Mouse (Mus musculus) mouse embryonic stem cell (cell line): Measurements from ENCODE around the gene Acsbg2.
"Not testable (repeated sequence)": the region's sequence is repeated elsewhere in the genome, so short reads cannot be mapped to it uniquely, and the experiment has no call there.

Source experiments
- in situ Hi-C, 2 experiments: fragments of 300-500 bp; cut with MboI; formaldehyde crosslinking; loops; 1 replicate in 1 of 2; 3 replicates in 1 of 2; pipeline ENCODE4 v1.14.3; 2019 to 2020; ENCODE audit warnings: low sequenced_read_pairs in 2 of 2, low pct_unique_long_range_greater_than_20kb in 1 of 2, mixed read lengths in 1 of 2; ENCODE audit not compliant: unreplicated experiment in 1 of 2

The Acsbg2 gene

DNA sequence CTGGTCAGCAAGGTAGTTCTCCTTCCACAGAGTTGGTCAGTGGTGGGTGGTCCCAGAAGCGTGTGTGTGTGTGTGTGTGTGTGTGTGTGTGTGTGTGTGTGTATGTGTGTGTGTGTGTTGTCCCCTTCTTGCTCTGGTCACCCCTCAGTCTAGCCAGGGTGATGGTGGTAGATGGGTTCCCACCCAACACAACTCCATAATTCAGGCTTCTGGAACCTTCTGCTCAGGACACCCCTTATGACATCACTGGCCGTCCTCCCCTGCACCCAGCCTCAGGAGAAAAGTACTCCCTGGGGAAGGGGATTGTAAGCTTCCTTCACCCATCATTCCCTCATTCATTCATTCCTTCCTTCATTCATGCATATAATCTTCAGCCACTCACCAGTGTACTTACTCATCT lies at the start of gene Acsbg2:
Gene Acsbg2 (minus strand): TSS at position 211 of the 400 bp plus-strand sequence.
- in situ Hi-C loops = no loop called here

DNA sequence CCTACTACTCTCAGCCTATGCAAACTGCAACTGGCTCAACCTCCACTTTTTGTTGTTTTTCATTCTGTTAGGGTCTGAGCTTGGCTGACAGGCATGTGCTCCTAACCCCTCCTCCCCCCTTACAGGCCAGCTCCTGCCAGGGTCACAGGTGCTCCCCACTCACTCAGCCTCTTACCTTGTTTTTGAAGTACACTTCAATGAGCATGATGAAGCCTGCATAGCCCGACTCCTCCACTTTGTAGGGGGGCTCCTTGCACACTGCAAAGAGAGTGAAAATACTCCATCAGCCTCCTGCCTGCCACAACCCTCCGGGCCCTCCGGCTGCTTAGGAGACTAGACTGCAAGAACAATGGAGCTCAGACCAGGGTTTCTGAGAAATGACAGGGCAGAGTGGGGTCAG lies 45.5 kb upstream of the Acsbg2 start:
- in situ Hi-C loops = no loop called here

DNA sequence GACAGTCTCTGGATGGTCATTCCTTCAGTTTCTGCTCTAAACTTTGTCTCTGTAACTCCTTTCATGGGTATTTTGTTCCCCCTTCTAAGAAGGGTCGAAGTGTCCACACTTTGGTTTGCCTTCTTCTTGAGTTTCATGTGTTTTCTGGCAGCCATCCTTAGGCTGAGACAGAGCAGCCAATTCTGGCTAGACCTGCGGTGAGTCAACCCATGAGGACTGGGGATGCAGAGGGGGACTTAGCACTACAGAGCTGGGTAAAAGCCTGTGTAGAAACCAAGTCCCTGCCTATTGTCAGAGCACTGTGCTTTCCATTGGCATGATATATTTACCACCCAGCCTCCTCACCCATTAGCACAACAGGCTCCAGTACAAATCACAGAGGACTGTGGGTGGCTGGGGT lies 42.9 kb upstream of the Acsbg2 start:
- in situ Hi-C loops = no loop called here

DNA sequence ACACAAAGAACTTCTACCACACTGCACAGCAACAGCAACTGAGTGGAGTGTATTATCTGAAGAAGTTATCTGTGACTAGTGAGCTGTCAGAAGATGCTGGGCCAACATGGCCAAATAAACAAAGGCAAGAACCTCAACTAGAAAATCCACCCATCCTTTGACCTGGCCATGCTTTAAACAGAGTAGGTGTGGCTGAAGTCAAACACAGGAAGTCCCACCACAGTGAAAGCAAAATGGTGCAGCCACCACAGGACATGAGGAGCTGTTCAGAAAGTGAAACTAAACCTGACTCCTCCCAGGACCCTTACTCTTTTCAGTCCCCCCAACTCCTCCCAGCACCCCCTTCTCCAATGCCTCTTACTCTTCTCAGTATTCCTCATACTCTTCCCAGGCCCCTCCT lies 39.2 kb upstream of the Acsbg2 start:
- in situ Hi-C loops = no loop called here

DNA sequence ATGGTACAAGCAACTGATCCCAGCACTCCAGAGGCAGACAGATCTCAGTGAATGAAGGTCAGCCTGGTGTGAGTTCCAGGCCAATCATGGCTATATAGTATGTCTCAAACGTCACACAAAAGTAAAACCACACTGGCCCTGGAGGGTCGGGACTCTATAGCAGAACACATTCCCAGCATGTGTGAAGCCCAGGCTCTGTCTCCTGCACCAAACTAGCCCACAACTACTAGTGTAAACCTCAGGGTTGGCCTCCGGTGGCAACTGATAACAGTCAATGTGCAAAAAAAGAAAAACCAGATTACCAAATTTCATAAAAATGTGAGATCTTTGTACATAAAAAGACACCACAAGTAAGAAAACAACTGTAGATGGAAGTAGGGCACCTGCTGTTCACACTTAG lies 38.8 kb upstream of the Acsbg2 start:
- in situ Hi-C loops = no loop called here

DNA sequence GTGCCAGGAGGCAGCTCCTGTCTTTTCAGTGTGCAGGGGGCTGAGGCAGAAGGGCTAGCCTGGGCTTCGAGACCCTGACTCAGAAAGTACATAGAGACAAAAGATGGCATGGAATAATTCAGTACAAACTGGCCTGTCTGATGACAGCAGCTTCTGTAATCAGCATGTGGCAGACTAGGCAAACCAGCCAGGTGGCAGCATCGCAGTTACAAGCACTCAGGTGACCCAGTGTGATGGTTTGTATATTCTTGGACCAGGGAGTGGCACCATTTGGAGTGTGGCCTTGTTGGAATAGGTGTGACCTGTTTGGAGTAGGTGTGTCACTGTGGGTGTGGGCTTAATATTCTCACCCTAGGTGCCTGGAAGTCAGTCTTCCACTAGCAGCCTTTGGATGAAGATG lies 35.5 kb upstream of the Acsbg2 start:
- in situ Hi-C loops = not testable (repeated sequence)

DNA sequence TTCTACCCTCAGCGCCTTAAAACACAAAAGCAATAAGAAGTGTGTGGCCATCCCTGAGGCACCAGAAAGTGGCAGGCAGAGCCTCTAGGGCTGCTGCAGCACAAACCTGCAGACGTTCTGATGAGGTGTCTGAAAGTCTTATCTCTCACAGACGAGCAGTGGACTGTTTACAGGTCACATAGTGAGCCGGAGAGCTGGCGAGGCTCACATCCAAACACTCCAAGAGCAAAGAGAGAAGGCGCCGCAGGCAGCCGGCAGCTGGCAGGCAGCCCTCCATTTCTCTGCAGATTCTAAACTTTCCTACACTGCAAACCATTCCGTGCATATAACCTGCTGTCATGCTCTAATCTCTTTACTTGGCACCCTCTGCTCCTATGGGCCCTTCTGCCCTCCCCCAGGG lies 33.6 kb upstream of the Acsbg2 start:
- in situ Hi-C loops = no loop called here

DNA sequence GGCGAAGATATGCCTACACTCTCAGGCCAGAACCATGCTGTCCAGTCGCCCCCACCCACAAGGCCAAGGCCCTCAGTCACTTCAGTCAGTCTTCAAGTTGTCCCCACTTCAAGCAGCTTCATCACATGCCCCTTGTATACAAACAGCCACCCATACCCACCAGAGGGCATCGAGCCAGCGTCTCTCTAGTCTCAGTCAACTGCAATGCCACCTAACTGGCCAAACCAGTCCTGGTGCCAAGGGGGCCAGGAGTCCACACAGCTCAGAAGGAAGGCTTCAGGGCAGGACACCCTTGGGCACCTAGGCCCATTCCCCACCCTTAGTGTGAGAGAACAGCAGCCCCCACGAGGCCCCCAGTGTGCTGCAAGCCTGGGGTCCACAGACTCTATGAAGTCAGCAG lies 32.8 kb upstream of the Acsbg2 start:
- in situ Hi-C loops = no loop called here

DNA sequence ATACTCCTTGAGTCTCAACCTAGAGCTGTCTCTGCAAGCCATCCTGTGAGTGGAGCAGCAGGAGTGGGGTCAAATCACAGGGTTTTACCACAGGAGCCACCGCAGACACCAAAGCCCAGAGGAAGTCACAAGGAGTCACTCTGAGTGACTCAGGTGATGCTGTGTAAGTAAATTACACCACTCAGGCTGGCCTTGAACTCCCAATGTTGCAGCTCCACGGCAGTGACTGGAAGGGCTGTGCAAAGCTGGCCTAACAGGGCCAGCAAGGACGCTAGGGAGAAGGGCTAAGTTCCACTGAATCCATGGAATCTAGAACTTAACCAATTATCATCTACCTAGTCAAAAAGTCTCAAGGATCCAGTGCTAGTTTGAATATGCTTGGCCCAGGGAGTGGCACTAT lies 31.9 kb upstream of the Acsbg2 start:
- in situ Hi-C loops = no loop called here

DNA sequence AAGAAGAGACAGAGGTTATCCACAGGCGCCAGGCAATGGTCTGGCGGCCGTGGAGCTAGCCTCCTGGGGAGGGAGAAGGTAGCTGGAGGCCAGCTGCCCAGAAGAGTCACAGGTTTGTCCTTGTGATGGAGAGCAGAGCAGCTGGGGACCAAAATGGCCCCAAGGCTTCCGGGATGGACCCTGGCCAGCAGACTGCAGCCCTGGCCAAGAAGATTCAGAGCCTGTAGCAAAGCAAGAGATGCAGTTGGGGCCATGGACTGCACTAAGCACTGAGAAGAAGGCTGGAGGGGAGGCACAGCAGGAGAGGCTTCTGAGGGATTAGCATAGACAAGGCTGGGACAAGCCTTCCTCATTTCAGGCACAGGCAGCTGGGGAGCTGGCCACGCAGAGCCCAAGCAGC lies 28.5 kb upstream of the Acsbg2 start:
- in situ Hi-C loops = no loop called here

DNA sequence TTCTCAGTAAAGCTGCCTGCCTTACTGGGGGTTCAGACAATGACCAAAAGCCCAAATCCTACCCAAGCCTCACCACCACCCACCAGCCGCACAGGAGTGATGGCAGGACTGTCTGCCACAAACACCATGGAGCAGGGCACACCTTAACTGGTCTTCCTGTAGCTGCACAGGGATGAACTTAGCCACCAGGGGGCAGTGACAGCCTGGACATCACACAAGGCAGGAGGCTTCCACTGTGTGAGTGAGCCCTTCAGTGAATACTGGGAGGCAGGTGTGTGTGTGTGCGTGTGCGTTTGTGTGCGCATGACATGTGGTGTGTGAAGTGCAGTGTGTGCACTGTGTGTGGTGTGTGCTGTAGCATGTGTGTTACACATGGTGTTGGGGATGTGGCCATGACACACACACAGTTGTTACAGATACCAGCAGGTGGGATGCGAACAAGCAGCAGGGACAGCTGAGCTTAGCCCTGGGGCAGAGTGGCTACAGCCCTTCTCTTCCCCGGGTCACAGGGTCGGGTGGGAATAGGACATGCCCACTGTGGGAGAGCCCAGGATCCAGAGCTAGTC lies 23.5 kb upstream of the Acsbg2 start:
- in situ Hi-C loops = no loop called here

DNA sequence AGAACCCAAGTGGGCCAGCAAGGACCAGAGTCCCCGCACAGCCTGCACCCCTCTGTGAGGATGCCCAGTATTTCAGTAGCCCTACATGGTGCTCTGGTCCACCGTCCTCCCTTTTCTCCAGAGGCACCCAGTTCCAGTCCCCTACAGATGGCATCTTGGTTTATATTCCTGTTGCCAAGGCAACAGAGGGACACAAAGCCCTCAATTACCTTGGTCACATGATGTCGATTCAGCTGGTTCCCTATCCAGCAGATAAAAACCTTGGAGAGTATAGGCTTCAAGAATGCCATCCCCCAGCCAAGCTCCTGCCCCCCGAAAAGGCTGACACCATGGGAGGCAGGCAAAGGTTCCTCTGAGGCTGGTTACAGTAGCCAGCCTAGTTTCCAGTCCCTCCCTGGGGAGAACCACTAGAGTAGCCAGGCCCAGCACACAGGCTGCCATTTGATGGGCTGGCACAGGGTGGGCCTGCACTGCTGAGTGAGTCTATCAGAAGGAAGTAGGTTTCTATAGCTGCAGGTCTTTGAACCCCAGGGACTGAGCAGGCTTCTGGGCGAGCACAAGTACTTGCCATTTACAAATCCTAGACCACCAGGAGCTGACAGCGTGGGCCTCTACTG lies 22.4 kb upstream of the Acsbg2 start:
- in situ Hi-C loops = no loop called here

DNA sequence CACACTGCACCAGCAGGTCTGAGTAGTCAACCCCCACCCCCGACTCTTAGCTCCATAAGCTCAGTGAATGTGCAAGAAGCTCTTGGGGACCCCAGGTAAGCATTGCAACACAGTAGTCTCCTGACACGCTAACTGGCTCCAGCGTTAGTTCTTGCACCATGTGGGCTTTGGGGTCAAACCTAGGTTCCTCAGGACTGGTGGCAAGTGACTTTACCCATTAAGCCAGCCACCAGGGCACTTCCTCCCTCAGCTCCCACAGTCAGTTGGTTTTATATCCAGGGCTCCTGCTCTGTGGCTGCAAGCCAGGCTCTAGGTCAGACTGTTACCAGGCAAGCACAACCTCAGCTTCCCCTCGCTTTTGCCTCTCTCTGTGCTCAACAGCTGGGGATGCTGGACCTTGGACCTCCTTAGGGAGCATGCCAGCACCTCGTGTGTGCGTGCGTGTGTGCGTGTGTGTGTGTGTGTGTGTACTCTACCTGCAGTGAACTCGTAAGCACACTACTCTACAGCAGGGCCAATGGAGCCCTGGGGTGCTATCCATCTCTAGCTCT lies 21.2 kb upstream of the Acsbg2 start:
- in situ Hi-C loops = no loop called here

DNA sequence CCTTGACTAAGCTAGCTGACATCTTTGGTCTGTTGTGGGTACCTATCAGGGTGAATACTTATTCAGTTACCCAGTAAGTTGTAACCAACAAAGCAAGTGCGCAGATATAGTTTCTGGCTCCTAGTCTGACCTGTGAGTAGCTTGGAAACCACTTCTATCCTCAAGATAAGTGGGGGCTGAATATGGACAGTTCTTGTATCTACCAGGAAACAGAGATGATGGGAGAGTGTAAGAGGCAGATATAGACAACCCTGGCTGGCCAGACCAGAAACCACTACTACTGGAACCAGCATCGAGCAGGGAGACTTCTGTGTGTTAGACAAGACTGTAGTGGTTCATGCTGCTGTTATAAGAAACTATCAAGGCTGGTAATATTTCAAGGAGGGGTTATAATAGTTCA lies 15.8 kb upstream of the Acsbg2 start:
- in situ Hi-C loops = no loop called here

DNA sequence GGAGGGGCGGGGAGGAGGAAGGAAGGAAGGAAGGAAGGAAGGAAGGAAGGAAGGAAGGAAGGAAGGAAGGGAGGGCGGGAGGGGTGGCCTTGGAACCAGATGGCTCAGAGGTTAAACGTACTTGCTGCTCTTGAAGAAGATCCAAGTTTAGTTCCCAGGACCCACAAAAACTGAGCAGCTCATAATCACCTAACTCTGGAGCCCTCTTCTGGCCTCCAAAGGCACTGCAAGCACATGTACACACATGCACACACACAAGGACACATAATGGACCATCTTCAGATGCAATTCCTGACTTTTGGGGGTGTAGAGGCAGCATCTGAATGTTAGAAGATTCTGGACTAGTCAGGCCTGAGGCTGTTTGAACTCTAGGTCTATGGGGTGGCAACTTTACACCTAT lies 13.8 kb upstream of the Acsbg2 start:
- in situ Hi-C loops = no loop called here

DNA sequence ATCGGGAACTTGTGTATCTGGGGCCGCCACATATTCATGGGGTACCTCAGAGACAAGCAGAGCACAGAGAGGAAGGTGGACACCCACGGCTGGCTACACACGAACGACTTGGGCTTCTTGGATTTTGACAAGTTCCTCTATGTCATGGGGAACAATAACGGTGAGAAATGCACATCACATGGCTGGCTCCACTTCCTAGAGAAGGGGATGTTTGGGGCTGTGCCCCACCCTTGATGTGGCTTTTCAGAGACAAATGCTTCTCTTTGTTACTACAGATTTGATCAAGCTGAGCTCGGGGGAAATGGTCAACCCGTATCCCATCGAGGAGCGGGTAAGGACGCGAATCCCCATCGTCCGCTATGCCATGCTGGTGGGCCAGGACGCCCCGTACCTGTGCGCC lies 10.6 kb upstream of the Acsbg2 start:
- in situ Hi-C loops = no loop called here

DNA sequence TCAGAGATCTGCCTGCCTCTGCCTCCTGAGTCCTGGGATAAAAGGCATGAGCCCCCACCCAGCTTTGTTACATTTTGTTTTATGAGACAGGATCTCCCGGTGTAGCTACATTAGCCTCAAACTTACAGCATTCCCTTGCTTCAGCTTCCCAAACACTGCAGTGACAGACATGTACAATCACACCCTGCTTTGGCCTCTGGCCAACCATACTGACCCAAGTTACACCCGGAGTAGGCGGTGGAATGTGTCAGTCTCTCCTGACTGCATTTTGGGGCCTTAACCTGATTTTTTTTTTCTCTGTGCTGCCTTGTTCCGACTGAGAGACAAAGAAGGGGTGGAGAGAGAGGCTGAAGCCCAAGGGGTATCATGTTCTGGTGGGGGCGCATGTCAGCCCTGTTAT lies 10.1 kb upstream of the Acsbg2 start:
- in situ Hi-C loops = no loop called here

DNA sequence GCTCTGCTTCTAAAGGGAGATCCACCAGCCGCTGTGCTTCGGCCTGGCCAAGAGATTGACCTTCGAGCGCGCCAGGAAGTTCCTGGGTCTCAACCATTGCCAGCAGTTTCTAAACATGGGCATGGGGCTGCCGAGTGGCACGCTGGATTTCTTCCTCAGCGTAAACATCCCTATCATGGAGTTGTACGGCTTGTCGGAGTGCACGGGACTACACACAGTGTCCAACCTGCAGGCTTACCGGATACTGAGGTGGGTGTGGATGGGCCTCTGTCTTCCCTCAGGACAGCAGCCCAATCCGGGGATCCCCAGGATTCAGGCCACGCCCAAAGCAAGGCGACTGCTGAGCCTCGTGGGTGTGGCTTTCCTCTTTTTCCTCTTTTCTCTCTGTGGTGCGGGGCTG lies 9.4 kb upstream of the Acsbg2 start:
- in situ Hi-C loops = no loop called here

DNA sequence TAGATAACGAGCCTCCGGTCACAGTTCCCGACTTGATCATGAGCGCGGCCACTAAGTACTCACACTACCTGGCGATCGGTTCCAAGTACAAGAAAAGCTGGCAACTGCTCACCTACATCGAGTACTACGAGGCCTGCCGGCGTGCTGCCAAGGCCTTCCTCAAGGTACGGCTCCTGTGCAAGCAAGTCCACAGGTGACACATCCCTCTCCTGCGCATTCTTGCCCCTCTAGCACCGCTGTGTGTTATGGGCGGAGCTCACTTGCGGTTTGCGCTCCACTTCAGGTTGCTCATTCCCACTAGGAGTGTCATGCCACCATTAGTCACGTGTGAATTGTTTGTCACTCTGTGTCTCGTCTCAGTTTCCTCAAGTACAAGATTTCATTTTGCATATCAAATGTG lies 3.2 kb upstream of the Acsbg2 start:
- in situ Hi-C loops = no loop called here

DNA sequence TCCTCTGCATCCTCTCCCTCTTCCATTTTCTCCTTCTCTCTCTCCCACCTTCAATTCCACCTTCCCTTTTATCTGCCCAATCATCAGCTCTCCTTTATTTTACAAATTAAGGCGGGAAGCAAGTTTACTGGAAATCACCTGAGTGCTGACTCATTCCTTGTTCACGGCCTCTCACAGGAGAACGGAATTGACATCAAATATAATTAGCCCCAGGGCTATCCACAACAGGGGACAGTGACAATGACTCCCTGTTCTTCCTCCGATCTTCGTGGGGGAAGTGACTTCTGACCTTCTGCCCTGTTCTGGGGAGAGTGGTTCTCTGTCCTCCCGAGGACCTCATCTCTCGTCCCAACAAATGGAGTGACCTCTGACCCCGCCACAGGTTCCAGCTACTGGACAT lies 2.7 kb upstream of the Acsbg2 start:
- in situ Hi-C loops = no loop called here

DNA sequence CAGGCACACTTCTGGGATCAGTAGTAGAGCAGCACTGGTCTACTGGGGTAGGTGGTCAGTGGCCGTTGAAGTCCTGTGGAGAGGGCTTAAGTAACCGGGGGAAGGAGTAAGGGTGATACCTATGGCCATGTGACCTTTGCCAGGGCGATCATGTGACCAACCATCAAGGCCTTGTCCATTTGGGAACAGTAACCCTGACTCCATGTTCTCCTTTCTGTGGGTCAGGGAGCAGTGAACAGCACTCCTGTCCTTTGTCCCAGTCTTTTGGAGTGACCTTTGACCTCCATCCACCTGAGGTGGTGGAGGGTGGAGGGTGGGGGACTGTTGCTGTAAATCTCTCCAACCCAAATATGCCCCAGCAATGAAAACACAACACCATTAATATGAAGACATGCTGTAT lies 2.2 kb upstream of the Acsbg2 start:
- in situ Hi-C loops = no loop called here
